Mouse (Mus musculus): Measurements from ENCODE around the gene Asap2. TPM values are rescaled to one million over a fixed set of nuclear protein-coding genes. Genes with fewer than 3 reads are reported as not detected.
A peak's percentile ranks its signal among the peaks of the same experiment; 100 is the strongest.

Gene Asap2
- polyA plus RNA-seq, 1 experiment from 2014 or later: 16.7 TPM

- no peaks in the 10 kb centered on the region for H3K27me3 ChIP-seq (ENCODE audit: control insufficient read depth, insufficient read depth, low read length)
- H3K4me2 ChIP-seq (ENCODE audit: low read length): no peak overlapping the region
- DNase-seq (peak; percentile 67), ATAC-seq (ENCODE audit: low FRiP score, low TSS enrichment) (peak; percentile 57; the same call in 1 of the 2 replicates)
- no peaks in the 10 kb centered on the region for H3K4me1 ChIP-seq (ENCODE audit: control insufficient read depth, insufficient read depth, low read length)
- H3K36me3 ChIP-seq (ENCODE audit: control insufficient read depth, insufficient read depth, low read length): peaks cover 55% of the 10 kb centered on the region
- H3K27ac ChIP-seq (replicated peaks; ENCODE audit: low read depth, low read length): no peak overlapping the region
- H3K9ac ChIP-seq (replicated peaks; ENCODE audit: low read length): no peak overlapping the region
- no peak overlapping the region for H3K4me3 ChIP-seq (replicated peaks; ENCODE audit: low read depth, low read length)
- H3K9me3 ChIP-seq (ENCODE audit: control insufficient read depth, low read length): no peaks in the 10 kb centered on the region
- 31% methylated on average over 11 of the region's 11 CpGs for WGBS
Observed at GRCm38 (mm10) chr12:21204701-21205312, 214.5 kb downstream of the Asap2 start.

- no peak overlapping the region for H3K4me2 ChIP-seq (ENCODE audit: low read length)
- H3K4me3 ChIP-seq (replicated peaks; ENCODE audit: low read depth, low read length): no peak overlapping the region
- DNase-seq (no peak), ATAC-seq (ENCODE audit: low FRiP score, low TSS enrichment) (no peak)
- peaks cover 59% of the 10 kb centered on the region for H3K36me3 ChIP-seq (ENCODE audit: control insufficient read depth, insufficient read depth, low read length)
- H3K9ac ChIP-seq (replicated peaks; ENCODE audit: low read length): no peak overlapping the region
- H3K9me3 ChIP-seq (ENCODE audit: control insufficient read depth, low read length): no peaks in the 10 kb centered on the region
- no peak overlapping the region for H3K27ac ChIP-seq (replicated peaks; ENCODE audit: low read depth, low read length)
- WGBS: 91% methylated on average over 4 of the region's 4 CpGs
- H3K27me3 ChIP-seq (ENCODE audit: control insufficient read depth, insufficient read depth, low read length): no peaks in the 10 kb centered on the region
- H3K4me1 ChIP-seq (ENCODE audit: control insufficient read depth, insufficient read depth, low read length): no peaks in the 10 kb centered on the region
Observed at GRCm38 (mm10) chr12:21205799-21206198, 215.5 kb downstream of the Asap2 start.

GRCm38 (mm10) chr12:21207422-21207821 is 217.2 kb downstream of the Asap2 start:
- H3K27ac ChIP-seq (replicated peaks; ENCODE audit: low read depth, low read length): no peak overlapping the region
- H3K4me1 ChIP-seq (ENCODE audit: control insufficient read depth, insufficient read depth, low read length): no peaks in the 10 kb centered on the region
- H3K36me3 ChIP-seq (ENCODE audit: control insufficient read depth, insufficient read depth, low read length): peaks cover 53% of the 10 kb centered on the region
- DNase-seq (no peak), ATAC-seq (ENCODE audit: low FRiP score, low TSS enrichment) (no peak)
- H3K9ac ChIP-seq (replicated peaks; ENCODE audit: low read length): no peak overlapping the region
- H3K9me3 ChIP-seq (ENCODE audit: control insufficient read depth, low read length): no peaks in the 10 kb centered on the region
- no peak overlapping the region for H3K4me3 ChIP-seq (replicated peaks; ENCODE audit: low read depth, low read length)
- WGBS: 98% methylated on average over 5 of the region's 5 CpGs
- no peak overlapping the region for H3K4me2 ChIP-seq (ENCODE audit: low read length)
- no peaks in the 10 kb centered on the region for H3K27me3 ChIP-seq (ENCODE audit: control insufficient read depth, insufficient read depth, low read length)

- H3K4me2 ChIP-seq (ENCODE audit: low read length): no peak overlapping the region
- no peak overlapping the region for H3K4me3 ChIP-seq (replicated peaks; ENCODE audit: low read depth, low read length)
- no peak overlapping the region for H3K9ac ChIP-seq (replicated peaks; ENCODE audit: low read length)
- H3K27ac ChIP-seq (replicated peaks; ENCODE audit: low read depth, low read length): no peak overlapping the region
- 92% methylated on average over 11 of the region's 11 CpGs for WGBS
- no peaks in the 10 kb centered on the region for H3K27me3 ChIP-seq (ENCODE audit: control insufficient read depth, insufficient read depth, low read length)
- H3K36me3 ChIP-seq (ENCODE audit: control insufficient read depth, insufficient read depth, low read length): peaks cover 57% of the 10 kb centered on the region
- H3K9me3 ChIP-seq (ENCODE audit: control insufficient read depth, low read length): no peaks in the 10 kb centered on the region
- no peak for DNase-seq
- ATAC-seq (ENCODE audit: low FRiP score, low TSS enrichment): no peak
- H3K4me1 ChIP-seq (ENCODE audit: control insufficient read depth, insufficient read depth, low read length): no peaks in the 10 kb centered on the region
Observed at GRCm38 (mm10) chr12:21208172-21208795, 218.0 kb downstream of the Asap2 start.

- ATAC-seq (ENCODE audit: low FRiP score, low TSS enrichment) (no peak), DNase-seq (no peak)
- Histone ChIP-seq H3K9me3 (ENCODE audit: control insufficient read depth, low read length) (no peaks in the 10 kb centered on the region), H3K4me2 (ENCODE audit: low read length) (no peak overlapping the region), H3K4me1 (ENCODE audit: control insufficient read depth, insufficient read depth, low read length) (no peaks in the 10 kb centered on the region), H3K27ac (replicated peaks; ENCODE audit: low read depth, low read length) (no peak overlapping the region), H3K27me3 (ENCODE audit: control insufficient read depth, insufficient read depth, low read length) (no peaks in the 10 kb centered on the region), H3K4me3 (replicated peaks; ENCODE audit: low read depth, low read length) (no peak overlapping the region), H3K9ac (replicated peaks; ENCODE audit: low read length) (no peak overlapping the region), H3K36me3 (ENCODE audit: control insufficient read depth, insufficient read depth, low read length) (peaks cover 50% of the 10 kb centered on the region)
- 77% methylated on average over 10 of the region's 10 CpGs for WGBS
Observed at GRCm38 (mm10) chr12:21209273-21209672, 219.0 kb downstream of the Asap2 start.

GRCm38 (mm10) chr12:21212876-21213275 is 222.6 kb downstream of the Asap2 start:
- no peak overlapping the region for H3K4me3 ChIP-seq (replicated peaks; ENCODE audit: low read depth, low read length)
- peaks cover 40% of the 10 kb centered on the region for H3K36me3 ChIP-seq (ENCODE audit: control insufficient read depth, insufficient read depth, low read length)
- H3K4me2 ChIP-seq (ENCODE audit: low read length): no peak overlapping the region
- H3K27me3 ChIP-seq (ENCODE audit: control insufficient read depth, insufficient read depth, low read length): no peaks in the 10 kb centered on the region
- H3K4me1 ChIP-seq (ENCODE audit: control insufficient read depth, insufficient read depth, low read length): no peaks in the 10 kb centered on the region
- no peak overlapping the region for H3K9ac ChIP-seq (replicated peaks; ENCODE audit: low read length)
- no peak for ATAC-seq (ENCODE audit: low FRiP score, low TSS enrichment)
- no peak overlapping the region for H3K27ac ChIP-seq (replicated peaks; ENCODE audit: low read depth, low read length)
- H3K9me3 ChIP-seq (ENCODE audit: control insufficient read depth, low read length): no peaks in the 10 kb centered on the region
- DNase-seq: no peak
- WGBS: 91% methylated on average over 17 of the region's 17 CpGs

- Histone ChIP-seq H3K9ac (replicated peaks; ENCODE audit: low read length) (no peak overlapping the region), H3K4me2 (ENCODE audit: low read length) (no peak overlapping the region), H3K4me3 (replicated peaks; ENCODE audit: low read depth, low read length) (no peak overlapping the region), H3K27ac (replicated peaks; ENCODE audit: low read depth, low read length) (no peak overlapping the region), H3K36me3 (ENCODE audit: control insufficient read depth, insufficient read depth, low read length) (peaks cover 43% of the 10 kb centered on the region), H3K27me3 (ENCODE audit: control insufficient read depth, insufficient read depth, low read length) (no peaks in the 10 kb centered on the region), H3K4me1 (ENCODE audit: control insufficient read depth, insufficient read depth, low read length) (no peaks in the 10 kb centered on the region), H3K9me3 (ENCODE audit: control insufficient read depth, low read length) (no peaks in the 10 kb centered on the region)
- ATAC-seq (ENCODE audit: low FRiP score, low TSS enrichment) (no peak), DNase-seq (no peak)
- 94% methylated on average over 8 of the region's 8 CpGs for WGBS
Observed at GRCm38 (mm10) chr12:21214551-21215165, 224.4 kb downstream of the Asap2 start.

GRCm38 (mm10) chr12:21217776-21218444 is 227.7 kb downstream of the Asap2 start:
- no peaks in the 10 kb centered on the region for H3K4me1 ChIP-seq (ENCODE audit: control insufficient read depth, insufficient read depth, low read length)
- no peak overlapping the region for H3K4me2 ChIP-seq (ENCODE audit: low read length)
- no peak overlapping the region for H3K9ac ChIP-seq (replicated peaks; ENCODE audit: low read length)
- H3K4me3 ChIP-seq (replicated peaks; ENCODE audit: low read depth, low read length): no peak overlapping the region
- ATAC-seq (ENCODE audit: low FRiP score, low TSS enrichment) (no peak), DNase-seq (no peak)
- no peaks in the 10 kb centered on the region for H3K27me3 ChIP-seq (ENCODE audit: control insufficient read depth, insufficient read depth, low read length)
- H3K9me3 ChIP-seq (ENCODE audit: control insufficient read depth, low read length): no peaks in the 10 kb centered on the region
- no peak overlapping the region for H3K27ac ChIP-seq (replicated peaks; ENCODE audit: low read depth, low read length)
- WGBS: 92% methylated on average over 11 of the region's 11 CpGs
- peaks cover 55% of the 10 kb centered on the region for H3K36me3 ChIP-seq (ENCODE audit: control insufficient read depth, insufficient read depth, low read length)

Data from midbrain, embryonic 14.5 days (tissue).